Mouse (Mus musculus) embryonic stem cell, embryonic (primary cell): ENCODE results near the gene Atp4a.

Experiments
- CTCF ChIA-PET, 4 experiments: fragments of 300-600 bp in 2 of 4; fragments of 350-600 bp in 2 of 4; sonication (Branson Sonifier 250); formaldehyde crosslinking; loops; one replicate each; lab custom pipeline; 2022; ENCODE audit warnings: inconsistent platforms in 2 of 4; lab: Charles Lee
- POLR2A ChIA-PET, 4 experiments: fragments of 300-600 bp in 2 of 4; fragments of 350-600 bp in 2 of 4; sonication (Branson Sonifier 250); formaldehyde crosslinking; loops; one replicate each; lab custom pipeline; 2022; ENCODE audit warnings: antibody characterized with exemption in 4 of 4, inconsistent platforms in 1 of 4; lab: Charles Lee

The Atp4a gene

GRCm38 (mm10) chr7:30757001-30757400, 45.0 kb downstream of the Atp4a start:
- CTCF ChIA-PET, result interaction anchor here in 3 of 4 experiments (0.6 to 2.4 kb wide), 14 partner anchors 9 to 557 kb away, joined by 3 to 13 read pairs (median 4); partner anchors contain the start of genes Fam187b (in 1 of the 3), Gapdhs (in 1 of the 3) and Tmem147 (in 1 of the 3)

GRCm38 (mm10) chr7:30758853-30759252, 46.8 kb downstream of the Atp4a start:
- CTCF ChIA-PET, result interaction anchor here (0.5 to 2.4 kb wide), 18 partner anchors 9 to 646 kb away, joined by 3 to 15 read pairs (median 4); partner anchors contain the start of gene Cox6b1 (in 1 of the 4)
- POLR2A ChIA-PET, result interaction anchor here in 1 of 4 experiments (0.6 to 2.9 kb wide), 7 partner anchors 10 to 127 kb away, joined by 3 to 8 read pairs (median 4); no protein-coding TSS in a partner anchor

More at GRCm38 (mm10) chr7:30757001-30757400, 45.0 kb downstream of the Atp4a start:
- POLR2A ChIA-PET, result interaction anchor here in 2 of 4 experiments (0.6 to 1.8 kb wide), 4 partner anchors 9 to 79 kb away, joined by 3 to 5 read pairs (median 4); no protein-coding TSS in a partner anchor

- ChIA-PET CTCF (interaction anchor here in 2 of 4 experiments (0.7 to 1.2 kb wide), 2 partner anchors 17 to 111 kb away, joined by 3 read pairs; no protein-coding TSS in a partner anchor), POLR2A (interaction anchor here in 1 of 4 experiments (0.6 kb wide), 1 partner anchor 156 kb away, joined by 3 read pairs; no protein-coding TSS in a partner anchor)
Measured at GRCm38 (mm10) chr7:30761769-30762352, 49.9 kb downstream of the Atp4a start.

- ChIA-PET CTCF (interaction anchor here in 3 of 4 experiments (0.6 to 1.0 kb wide), 4 partner anchors 7 to 223 kb away, joined by 3 read pairs; partner anchors contain the start of gene Fam187b (in 1 of the 3)), POLR2A (interaction anchor here in 1 of 4 experiments (0.6 kb wide), 1 partner anchor 227 kb away, joined by 4 read pairs; no protein-coding TSS in a partner anchor)
Measured at GRCm38 (mm10) chr7:30763456-30763855, 51.4 kb downstream of the Atp4a start, which contains the start of gene Dmkn. TSS of gene Dmkn (plus strand) at chr7:30763756.

GRCm38 (mm10) chr7:30765173-30765572, 53.2 kb downstream of the Atp4a start:
- ChIA-PET CTCF (interaction anchor here in 3 of 4 experiments (0.6 to 1.3 kb wide), 7 partner anchors 8 to 333 kb away, joined by 3 to 13 read pairs (median 4); partner anchors contain the start of genes Ffar2 (in 1 of the 3), Haus5 (in 1 of the 3) and Tmem147 (in 1 of the 3)), POLR2A (interaction anchor here in 1 of 4 experiments (1.6 kb wide), 1 partner anchor 21 kb away, joined by 3 read pairs; no protein-coding TSS in a partner anchor)

GRCm38 (mm10) chr7:30766408-30766807, 54.4 kb downstream of the Atp4a start:
- ChIA-PET POLR2A (interaction anchor here in 3 of 4 experiments (0.5 to 1.6 kb wide), 6 partner anchors 22 to 401 kb away, joined by 3 to 7 read pairs (median 4); no protein-coding TSS in a partner anchor), CTCF (interaction anchor here (0.5 to 1.4 kb wide), 20 partner anchors 10 to 430 kb away, joined by 3 to 16 read pairs (median 4); partner anchors contain the start of genes Fam187b (in 1 of the 4), Kirrel2 (in 1 of the 4), Lsr (in 1 of the 4) and Tmem147 (in 1 of the 4))

- ChIA-PET CTCF (interaction anchor here in 2 of 4 experiments (0.6 to 1.4 kb wide), 7 partner anchors 8 to 437 kb away, joined by 3 to 8 read pairs (median 3); partner anchors contain the start of genes Fam187b (in 1 of the 2) and Usf2 (in 1 of the 2)), POLR2A (interaction anchor here (0.6 to 2.4 kb wide), 9 partner anchors 10 to 735 kb away, joined by 3 to 8 read pairs (median 3); no protein-coding TSS in a partner anchor)
Measured at GRCm38 (mm10) chr7:30769236-30769635, 57.2 kb downstream of the Atp4a start.
